Mouse (Mus musculus) kidney, postnatal 10 days (tissue): ENCODE measurements at regions not wholly inside any gene's neighbourhood (a gene's known extent, or its start where the extent isn't known, plus 50 kb on each side); places are given as distances from the start of the nearest gene placed in this dataset.
"Not testable (repeated sequence)": the region's sequence is repeated elsewhere in the genome, so short reads cannot be mapped to it uniquely, and the experiment has no call there.

Experiments used
- DNase-seq: peaks from one replicate; pipeline ENCODE4 v3.0.0; 2021; ENCODE audit warnings: mixed read lengths

- no peak for DNase-seq
These were observed 118.7 kb upstream of the Cpsf6 start for GRCm38 (mm10) chr10:117498497-117498896.

- DNase-seq = no peak
These were observed 117.9 kb upstream of the Cpsf6 start for GRCm38 (mm10) chr10:117497565-117498256.

- not testable (repeated sequence) for DNase-seq
These were observed 117.3 kb upstream of the Cpsf6 start for GRCm38 (mm10) chr10:117497082-117497481.

- DNase-seq = no peak
These were observed 116.5 kb upstream of the Cpsf6 start for GRCm38 (mm10) chr10:117496064-117497011.

GRCm38 (mm10) chr10:117494171-117494701, 114.4 kb upstream of the Cpsf6 start:
- peak; percentile 45 for DNase-seq

GRCm38 (mm10) chr10:117493824-117494121, 114.0 kb upstream of the Cpsf6 start:
- no peak for DNase-seq

- DNase-seq = no peak
These were observed 113.4 kb upstream of the Cpsf6 start for GRCm38 (mm10) chr10:117493091-117493823.

- DNase-seq = no peak
These were observed 112.7 kb upstream of the Cpsf6 start for GRCm38 (mm10) chr10:117492391-117492990.

- no peak for DNase-seq
These were observed 111.9 kb upstream of the Cpsf6 start for GRCm38 (mm10) chr10:117491711-117492110.

- no peak for DNase-seq
These were observed 111.2 kb upstream of the Cpsf6 start for GRCm38 (mm10) chr10:117490851-117491595.

- no peak for DNase-seq
These were observed 103.3 kb upstream of the Cpsf6 start for GRCm38 (mm10) chr10:117483091-117483600.

GRCm38 (mm10) chr10:117482361-117482760, 102.5 kb upstream of the Cpsf6 start:
- no peak for DNase-seq

- no peak for DNase-seq
These were observed 101.7 kb upstream of the Cpsf6 start for GRCm38 (mm10) chr10:117481341-117481990.

GRCm38 (mm10) chr10:117480456-117480850, 100.6 kb upstream of the Cpsf6 start:
- no peak for DNase-seq

- DNase-seq = no peak
These were observed 100.1 kb upstream of the Cpsf6 start for GRCm38 (mm10) chr10:117479721-117480455.

- DNase-seq = no peak
These were observed 99.1 kb upstream of the Cpsf6 start for GRCm38 (mm10) chr10:117478931-117479280.

GRCm38 (mm10) chr10:117478202-117478930, 98.6 kb upstream of the Cpsf6 start:
- peak; percentile 75 for DNase-seq

- no peak for DNase-seq
These were observed 97.8 kb upstream of the Cpsf6 start for GRCm38 (mm10) chr10:117477331-117478201.
